Mouse (Mus musculus) kidney, adult 2 months (tissue): ENCODE measurements around the gene Sctr. TPM values are rescaled to one million over a fixed set of nuclear protein-coding genes. Genes with fewer than 3 reads are reported as not detected.

Experiments
- DNase-seq: peaks from one replicate; pipeline ENCODE4 v3.0.0; 2021
- H3K27ac ChIP-seq: fragments of 200-500 bp; 2 replicates; pipeline ENCODE4 v1.5.1; 2012; ENCODE audit warnings: low read depth, low read length, control low read depth, inconsistent platforms; ENCODE audit not compliant: insufficient read depth
- H3K27me3 ChIP-seq: fragments of 200-500 bp; replicated peaks from 2 replicates; pipeline ENCODE4 v1.6.1; 2012; ENCODE audit warnings: mild to moderate bottlenecking, moderate library complexity, low read length, inconsistent platforms; ENCODE audit not compliant: control insufficient read depth, insufficient read depth
- H3K36me3 ChIP-seq: fragments of 200-500 bp; 2 replicates; pipeline ENCODE4 v1.6.1; 2012; ENCODE audit warnings: mild to moderate bottlenecking, moderate library complexity, low read length, inconsistent platforms; ENCODE audit not compliant: control insufficient read depth, insufficient read depth
- H3K4me1 ChIP-seq: fragments of 200-500 bp; 2 replicates; pipeline ENCODE4 v1.6.1; 2011; ENCODE audit warnings: low read length; ENCODE audit not compliant: control insufficient read depth, insufficient read depth
- H3K4me3 ChIP-seq: fragments of 200-500 bp; 2 replicates; pipeline ENCODE4 v1.5.1; 2011; ENCODE audit warnings: mild to moderate bottlenecking, low read depth, low read length, control low read depth; ENCODE audit not compliant: insufficient read depth
- CTCF ChIP-seq: fragments of 200-500 bp; conservative IDR thresholded peaks from 2 replicates; pipeline ENCODE4 v1.5.1; 2011; ENCODE audit warnings: low read depth, mild to moderate bottlenecking, control low read depth, low read length, moderate library complexity, mixed read lengths; ENCODE audit not compliant: insufficient read depth, insufficient read length
- POLR2A ChIP-seq: fragments of 200-500 bp; IDR thresholded peaks from one replicate; pipeline ENCODE4 v1.6.1; 2011; ENCODE audit warnings: low read depth, low read length, control low read depth
- WGBS: fragments of 180-500 bp; shearing (Covaris S2); methylation state at CpG from one replicate; pipeline ENCODE4 v1.1.7; 2018; 5-methylcytosine and 5-hydroxymethylcytosine counted together
- polyA plus RNA-seq: library from polyadenylated mRNA; depleted of rRNA; stranded (reverse); fragments of >200 nt; gene quantifications from 2 replicates; pipeline ENCODE4 v1.2.3, GENCODE M21; 2012

Sctr gene
- polyA plus RNA-seq, 1 experiment, result 1.4 TPM

- Histone ChIP-seq H3K4me1 (no peaks in the 10 kb centered on the region), H3K36me3 (no peaks in the 10 kb centered on the region), H3K27me3 (no peaks in the 10 kb centered on the region), H3K27ac (no peak overlapping the region), H3K4me3 (no peak overlapping the region)
- 91% methylated on average over 8 of the region's 8 CpGs for WGBS
- no peak for DNase-seq
- no peak for TF ChIP-seq POLR2A
- no peak for TF ChIP-seq CTCF
Measured at GRCm38 (mm10) chr1:120042421-120042820, 35.7 kb downstream of the Sctr start.

DNA sequence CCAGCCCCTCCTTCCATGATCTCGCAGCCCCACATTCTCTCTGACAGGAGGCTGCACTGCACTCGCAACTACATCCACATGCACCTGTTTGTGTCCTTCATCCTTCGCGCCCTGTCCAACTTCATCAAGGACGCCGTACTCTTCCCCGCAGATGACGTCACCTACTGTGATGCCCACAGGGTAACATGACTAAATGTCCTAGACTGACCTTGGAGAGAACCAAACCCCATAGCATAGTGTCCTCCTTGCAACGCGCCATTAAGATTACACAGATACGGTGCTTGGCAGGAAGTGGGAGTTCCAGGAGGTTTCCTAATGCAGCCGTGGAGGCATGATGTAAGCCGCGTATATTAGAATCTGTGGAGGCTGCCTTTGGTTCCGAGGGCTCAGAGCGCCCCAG lies 37.9 kb downstream of the Sctr start:
- DNase-seq, result no peak
- Histone ChIP-seq H3K36me3 (no peaks in the 10 kb centered on the region), H3K27me3 (no peaks in the 10 kb centered on the region), H3K27ac (no peak overlapping the region), H3K4me3 (no peak overlapping the region), H3K4me1 (no peaks in the 10 kb centered on the region)
- WGBS, result 63% methylated on average over 16 of the region's 16 CpGs
- TF ChIP-seq POLR2A (no peak), CTCF (no peak)

DNA sequence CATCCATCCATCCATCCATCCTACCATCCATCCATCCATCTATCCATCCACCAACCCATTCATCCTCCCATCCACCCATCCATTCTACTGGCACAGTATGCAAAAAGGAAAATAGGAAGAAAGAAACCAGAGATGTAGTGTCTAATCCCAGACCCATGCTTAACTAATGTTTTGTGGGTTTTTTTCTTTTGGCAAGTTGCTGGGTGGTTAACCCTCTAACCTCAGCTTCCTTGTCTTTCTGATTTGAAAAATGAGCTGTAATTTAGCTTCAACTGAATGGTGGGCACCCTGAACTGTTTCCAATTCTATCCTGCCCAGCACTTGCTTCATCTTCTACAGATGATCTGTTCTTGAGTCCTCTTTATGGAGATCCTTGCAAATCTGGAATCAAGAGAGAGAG lies 40.6 kb downstream of the Sctr start:
- TF ChIP-seq POLR2A (no peak), CTCF (no peak)
- H3K27me3 ChIP-seq, result no peaks in the 10 kb centered on the region
- no peaks in the 10 kb centered on the region for H3K36me3 ChIP-seq
- no peak for DNase-seq
- no peak overlapping the region for H3K27ac ChIP-seq
- H3K4me3 ChIP-seq, result no peak overlapping the region
- H3K4me1 ChIP-seq, result no peaks in the 10 kb centered on the region

- no peak for TF ChIP-seq CTCF
- no peak for TF ChIP-seq POLR2A
- WGBS, result 56% methylated on average over 1 of the region's 1 CpGs
- no peak for DNase-seq
- Histone ChIP-seq H3K27me3 (no peaks in the 10 kb centered on the region), H3K4me1 (no peaks in the 10 kb centered on the region), H3K36me3 (no peaks in the 10 kb centered on the region), H3K4me3 (no peak overlapping the region), H3K27ac (no peak overlapping the region)
Measured at GRCm38 (mm10) chr1:120051070-120051469, 44.4 kb downstream of the Sctr start.

- Histone ChIP-seq H3K4me1 (peaks cover 10% of the 10 kb centered on the region; the same call in 1 of the 2 replicates), H3K4me3 (no peak overlapping the region), H3K36me3 (no peaks in the 10 kb centered on the region), H3K27ac (no peak overlapping the region), H3K27me3 (no peaks in the 10 kb centered on the region)
- DNase-seq, result no peak
- TF ChIP-seq CTCF (no peak), POLR2A (no peak)
- 77% methylated on average over 6 of the region's 6 CpGs for whole genome bisulfite sequencing
Measured at GRCm38 (mm10) chr1:120054997-120055396, 48.3 kb downstream of the Sctr start.

GRCm38 (mm10) chr1:120055475-120055874 lies 48.8 kb downstream of the Sctr start:
- Histone ChIP-seq H3K4me3 (no peak overlapping the region), H3K36me3 (no peaks in the 10 kb centered on the region), H3K27me3 (no peaks in the 10 kb centered on the region), H3K27ac (no peak overlapping the region), H3K4me1 (peaks cover 10% of the 10 kb centered on the region; the same call in 1 of the 2 replicates)
- 53% methylated on average over 6 of the region's 6 CpGs for WGBS
- TF ChIP-seq CTCF, result no peak
- no peak for TF ChIP-seq POLR2A
- DNase-seq, result no peak

GRCm38 (mm10) chr1:120056236-120056635 lies 49.5 kb downstream of the Sctr start:
- Histone ChIP-seq H3K4me3 (no peak overlapping the region), H3K36me3 (no peaks in the 10 kb centered on the region), H3K27ac (no peak overlapping the region), H3K27me3 (no peaks in the 10 kb centered on the region), H3K4me1 (peaks cover 10% of the 10 kb centered on the region; the same call in 1 of the 2 replicates)
- WGBS, result 85% methylated on average over 7 of the region's 7 CpGs
- no peak for DNase-seq
- TF ChIP-seq POLR2A, result no peak
- TF ChIP-seq CTCF, result no peak
